Mouse (Mus musculus) urinary bladder, postnatal 14 days (tissue): ENCODE results near the gene Rpgr.

Experiments used
- DNase-seq: peaks from one replicate; pipeline ENCODE4 v3.0.0; 2021; ENCODE audit warnings: low spot score

Gene Rpgr

GRCm38 (mm10) chrX:10073966-10074365, 142.8 kb downstream of the Rpgr start:
- DNase-seq, result no peak

GRCm38 (mm10) chrX:10071529-10071928, 145.2 kb downstream of the Rpgr start:
- DNase-seq, result no peak

GRCm38 (mm10) chrX:10070689-10071088, 146.0 kb downstream of the Rpgr start:
- peak; percentile 11 for DNase-seq

- DNase-seq, result no peak
Measured at GRCm38 (mm10) chrX:10069405-10069804, 147.3 kb downstream of the Rpgr start.

GRCm38 (mm10) chrX:10063781-10064180, 152.9 kb downstream of the Rpgr start:
- no peak for DNase-seq

- no peak for DNase-seq
Measured at GRCm38 (mm10) chrX:10063361-10063760, 153.4 kb downstream of the Rpgr start.

- DNase-seq, result no peak
Measured at GRCm38 (mm10) chrX:10062201-10062600, 154.5 kb downstream of the Rpgr start.

- peak; percentile 3 for DNase-seq
Measured at GRCm38 (mm10) chrX:10034666-10035065, 182.1 kb downstream of the Rpgr start.
